Mouse (Mus musculus): ENCODE data around the gene Msn. TPM values are rescaled to one million over a fixed set of nuclear protein-coding genes. Genes with fewer than 3 reads are reported as not detected.

Gene Msn
- polyA plus RNA-seq, 1 experiment from 2014 or later: 100 TPM

DNA sequence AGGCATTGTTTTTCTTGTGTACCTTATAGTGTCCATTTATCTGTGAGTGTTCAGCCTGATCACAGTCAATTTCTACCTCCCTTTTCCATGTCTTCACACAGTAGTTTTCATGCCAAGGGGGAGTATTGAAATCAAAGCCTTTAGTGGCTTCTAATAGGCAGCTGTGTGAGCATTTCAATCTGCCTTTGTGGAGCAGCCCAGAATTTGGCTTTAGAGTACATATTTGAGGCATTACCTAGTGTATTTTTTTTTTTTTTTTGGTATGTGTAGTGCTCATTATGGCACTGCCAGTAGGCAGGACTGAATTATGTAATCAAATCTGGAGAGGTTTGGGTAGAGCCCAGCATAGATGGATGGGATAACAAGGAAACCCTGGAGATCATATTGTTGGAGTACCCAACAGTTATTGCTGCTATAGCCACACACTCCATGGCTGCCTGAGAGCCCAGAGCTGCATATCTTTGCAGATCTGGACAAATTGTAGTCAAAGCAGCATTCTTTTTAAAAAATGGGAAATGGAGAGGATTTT is 17.3 kb downstream of the Msn start:
- no peak overlapping the region for H3K9ac ChIP-seq (ENCODE audit: low read length)
- H3K36me3 ChIP-seq (ENCODE audit: control insufficient read depth, insufficient read depth, low read length): no peaks in the 10 kb centered on the region
- no peak overlapping the region for H3K4me3 ChIP-seq (replicated peaks; ENCODE audit: low read length)
- H3K27ac ChIP-seq (ENCODE audit: low read length): no peak overlapping the region
- no peaks in the 10 kb centered on the region for H3K9me3 ChIP-seq (replicated peaks; ENCODE audit: control insufficient read depth, low read length)
- no peaks in the 10 kb centered on the region for H3K27me3 ChIP-seq (ENCODE audit: control insufficient read depth, insufficient read depth, low read length)
- no peaks in the 10 kb centered on the region for H3K4me1 ChIP-seq (ENCODE audit: control insufficient read depth, insufficient read depth, low read length)
- H3K4me2 ChIP-seq (ENCODE audit: low read depth, low read length): no peak overlapping the region
- ATAC-seq (ENCODE audit: insufficient read depth, low FRiP score): no peak

DNA sequence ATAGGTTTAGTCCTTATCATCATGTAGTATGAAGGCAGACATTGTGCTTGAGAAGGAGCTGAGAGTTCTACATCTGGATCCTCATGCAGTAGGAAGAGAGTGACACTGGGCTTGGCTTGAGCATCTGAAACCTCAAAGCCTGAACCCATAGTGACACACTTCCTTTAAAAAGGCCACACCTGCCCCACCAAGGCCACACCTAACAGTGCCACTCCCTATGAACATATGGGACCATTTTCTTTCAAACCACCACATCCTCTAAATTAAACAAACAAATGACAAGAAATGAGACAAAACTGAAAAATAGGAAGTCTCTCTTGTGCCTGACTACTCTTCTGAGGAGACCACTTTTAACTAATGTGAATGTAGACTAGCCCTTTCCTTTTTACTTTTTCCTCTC is 19.7 kb downstream of the Msn start:
- Histone ChIP-seq H3K27ac (ENCODE audit: low read length) (no peak overlapping the region), H3K4me2 (ENCODE audit: low read depth, low read length) (no peak overlapping the region), H3K4me3 (replicated peaks; ENCODE audit: low read length) (no peak overlapping the region), H3K9me3 (replicated peaks; ENCODE audit: control insufficient read depth, low read length) (no peaks in the 10 kb centered on the region), H3K4me1 (ENCODE audit: control insufficient read depth, insufficient read depth, low read length) (no peaks in the 10 kb centered on the region), H3K9ac (ENCODE audit: low read length) (no peak overlapping the region), H3K36me3 (ENCODE audit: control insufficient read depth, insufficient read depth, low read length) (no peaks in the 10 kb centered on the region), H3K27me3 (ENCODE audit: control insufficient read depth, insufficient read depth, low read length) (no peaks in the 10 kb centered on the region)
- no peak for ATAC-seq (ENCODE audit: insufficient read depth, low FRiP score)

DNA sequence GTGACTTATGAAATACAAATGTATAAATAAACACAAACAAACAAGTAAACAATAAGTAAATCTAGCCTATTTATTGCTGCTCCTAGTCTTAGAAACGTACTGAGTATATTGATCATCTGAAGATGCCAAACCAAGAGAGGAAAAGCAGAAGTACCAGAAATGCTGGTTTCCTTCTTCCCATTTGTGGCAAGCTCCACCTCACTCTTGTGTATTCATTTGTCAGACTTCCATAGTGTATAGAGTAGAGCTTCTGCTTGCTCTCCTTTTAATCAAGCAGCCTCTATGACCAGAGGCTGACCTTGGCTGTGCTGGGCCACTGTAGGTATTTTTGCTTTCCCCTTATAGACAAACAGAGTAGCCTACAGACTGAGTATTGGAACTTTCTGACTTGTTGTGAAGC is 21.5 kb downstream of the Msn start:
- H3K9me3 ChIP-seq (replicated peaks; ENCODE audit: control insufficient read depth, low read length): no peaks in the 10 kb centered on the region
- no peaks in the 10 kb centered on the region for H3K36me3 ChIP-seq (ENCODE audit: control insufficient read depth, insufficient read depth, low read length)
- H3K4me3 ChIP-seq (replicated peaks; ENCODE audit: low read length): no peak overlapping the region
- 79% methylated on average over 1 of the region's 1 CpGs for WGBS
- no peaks in the 10 kb centered on the region for H3K4me1 ChIP-seq (ENCODE audit: control insufficient read depth, insufficient read depth, low read length)
- H3K27ac ChIP-seq (ENCODE audit: low read length): no peak overlapping the region
- H3K9ac ChIP-seq (ENCODE audit: low read length): no peak overlapping the region
- no peak for ATAC-seq (ENCODE audit: insufficient read depth, low FRiP score)
- H3K27me3 ChIP-seq (ENCODE audit: control insufficient read depth, insufficient read depth, low read length): no peaks in the 10 kb centered on the region; the same call in 1 of the 2 replicates
- no peak overlapping the region for H3K4me2 ChIP-seq (ENCODE audit: low read depth, low read length)

DNA sequence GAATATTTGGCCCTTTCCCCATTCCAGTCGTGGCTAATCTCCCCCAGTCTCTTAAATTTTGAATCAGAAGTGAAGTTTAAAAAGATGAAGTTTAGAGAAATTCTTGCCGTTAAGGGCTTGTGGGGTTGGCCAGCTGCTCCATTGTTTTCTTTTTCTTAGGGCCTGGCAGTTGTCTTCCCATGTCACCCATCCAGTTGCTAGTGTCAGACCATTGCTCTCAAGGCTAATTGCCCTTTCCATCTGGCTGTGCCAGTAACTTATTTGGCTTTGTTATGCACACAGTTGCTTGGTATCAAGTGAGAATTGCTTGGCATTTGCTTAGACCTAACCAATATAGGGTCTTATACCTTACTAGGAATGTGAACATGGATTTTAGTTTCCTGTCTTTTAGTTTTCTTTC is 24.2 kb downstream of the Msn start:
- no peaks in the 10 kb centered on the region for H3K4me1 ChIP-seq (ENCODE audit: control insufficient read depth, insufficient read depth, low read length)
- no peaks in the 10 kb centered on the region; the same call in 1 of the 2 replicates for H3K27me3 ChIP-seq (ENCODE audit: control insufficient read depth, insufficient read depth, low read length)
- no peaks in the 10 kb centered on the region for H3K9me3 ChIP-seq (replicated peaks; ENCODE audit: control insufficient read depth, low read length)
- H3K36me3 ChIP-seq (ENCODE audit: control insufficient read depth, insufficient read depth, low read length): no peaks in the 10 kb centered on the region
- no peak overlapping the region for H3K27ac ChIP-seq (ENCODE audit: low read length)
- no peak for ATAC-seq (ENCODE audit: insufficient read depth, low FRiP score)
- H3K4me3 ChIP-seq (replicated peaks; ENCODE audit: low read length): no peak overlapping the region
- no peak overlapping the region for H3K9ac ChIP-seq (ENCODE audit: low read length)
- WGBS: 59% methylated on average over 2 of the region's 2 CpGs
- no peak overlapping the region for H3K4me2 ChIP-seq (ENCODE audit: low read depth, low read length)

DNA sequence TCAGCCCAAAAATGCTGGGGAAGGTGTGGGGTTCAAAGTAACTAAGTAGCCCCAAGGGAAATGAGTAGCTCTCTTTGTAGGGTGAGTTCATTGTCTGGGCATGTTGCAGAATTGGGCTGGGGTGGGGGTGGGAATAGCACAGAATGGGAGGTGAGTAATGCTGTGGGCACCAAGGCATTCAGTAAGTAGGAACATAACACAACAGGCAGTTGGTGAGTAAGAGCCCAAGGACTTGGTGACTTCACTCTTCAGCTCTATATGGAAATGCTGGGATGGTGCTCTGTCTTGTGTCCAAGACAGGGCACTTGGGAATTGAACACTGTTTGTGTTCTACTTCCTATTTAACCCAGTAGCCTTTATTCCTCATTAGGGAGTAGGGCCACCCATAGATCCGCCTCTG is 26.1 kb downstream of the Msn start:
- Histone ChIP-seq H3K27ac (ENCODE audit: low read length) (no peak overlapping the region), H3K4me2 (ENCODE audit: low read depth, low read length) (no peak overlapping the region), H3K4me1 (ENCODE audit: control insufficient read depth, insufficient read depth, low read length) (no peaks in the 10 kb centered on the region), H3K4me3 (replicated peaks; ENCODE audit: low read length) (no peak overlapping the region), H3K27me3 (ENCODE audit: control insufficient read depth, insufficient read depth, low read length) (no peaks in the 10 kb centered on the region; the same call in 1 of the 2 replicates), H3K36me3 (ENCODE audit: control insufficient read depth, insufficient read depth, low read length) (no peaks in the 10 kb centered on the region), H3K9ac (ENCODE audit: low read length) (no peak overlapping the region), H3K9me3 (replicated peaks; ENCODE audit: control insufficient read depth, low read length) (no peaks in the 10 kb centered on the region)
- no peak for ATAC-seq (ENCODE audit: insufficient read depth, low FRiP score)
- WGBS: 90% methylated on average over 1 of the region's 1 CpGs

DNA sequence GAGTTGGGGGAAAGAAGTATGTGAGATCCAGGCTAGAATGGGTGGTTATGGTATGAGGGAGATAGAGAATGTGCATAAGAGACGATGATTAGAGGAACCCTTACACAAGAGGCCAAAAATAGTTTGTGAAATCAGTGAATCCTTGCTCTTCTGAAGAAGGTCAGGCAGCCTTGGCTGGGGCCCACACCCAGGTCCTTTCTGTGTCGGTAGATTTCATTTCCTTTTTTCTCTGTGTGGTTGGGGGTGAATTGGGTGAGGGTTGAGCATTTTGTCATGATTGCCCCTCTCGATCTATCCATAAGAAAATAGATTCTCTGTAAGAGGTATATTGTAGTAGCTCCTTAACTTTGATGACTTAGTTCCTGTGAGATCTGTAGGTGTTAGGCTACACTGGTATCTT is 31.0 kb downstream of the Msn start:
- no peaks in the 10 kb centered on the region for H3K4me1 ChIP-seq (ENCODE audit: control insufficient read depth, insufficient read depth, low read length)
- WGBS: 66% methylated on average over 3 of the region's 3 CpGs
- H3K9me3 ChIP-seq (replicated peaks; ENCODE audit: control insufficient read depth, low read length): no peaks in the 10 kb centered on the region
- no peak overlapping the region for H3K27ac ChIP-seq (ENCODE audit: low read length)
- H3K9ac ChIP-seq (ENCODE audit: low read length): no peak overlapping the region
- no peak overlapping the region for H3K4me3 ChIP-seq (replicated peaks; ENCODE audit: low read length)
- ATAC-seq (ENCODE audit: insufficient read depth, low FRiP score): no peak
- H3K36me3 ChIP-seq (ENCODE audit: control insufficient read depth, insufficient read depth, low read length): no peaks in the 10 kb centered on the region
- no peaks in the 10 kb centered on the region; the same call in 1 of the 2 replicates for H3K27me3 ChIP-seq (ENCODE audit: control insufficient read depth, insufficient read depth, low read length)
- H3K4me2 ChIP-seq (ENCODE audit: low read depth, low read length): no peak overlapping the region

DNA sequence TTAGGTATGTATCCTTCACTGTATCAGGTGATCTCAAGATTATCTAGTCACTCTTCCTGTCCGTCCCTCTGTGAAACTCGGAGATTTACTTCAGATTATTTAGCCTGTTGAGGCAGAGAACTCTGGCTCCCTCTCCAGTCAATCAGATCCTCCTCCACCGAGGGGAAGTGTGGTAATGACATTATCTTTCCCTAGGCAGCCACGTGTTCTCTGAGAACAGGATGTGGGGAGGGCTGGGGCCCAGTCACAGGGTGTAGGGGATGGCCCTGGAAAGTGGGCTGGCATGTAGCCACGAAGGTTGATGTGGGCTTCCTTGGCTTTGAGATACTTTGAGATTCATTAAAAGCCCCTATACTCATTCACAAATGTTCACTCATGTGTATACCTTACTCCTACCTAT is 34.3 kb downstream of the Msn start:
- Histone ChIP-seq H3K4me2 (ENCODE audit: low read depth, low read length) (no peak overlapping the region), H3K4me3 (replicated peaks; ENCODE audit: low read length) (no peak overlapping the region), H3K9me3 (replicated peaks; ENCODE audit: control insufficient read depth, low read length) (no peaks in the 10 kb centered on the region), H3K27me3 (ENCODE audit: control insufficient read depth, insufficient read depth, low read length) (no peaks in the 10 kb centered on the region), H3K9ac (ENCODE audit: low read length) (no peak overlapping the region), H3K4me1 (ENCODE audit: control insufficient read depth, insufficient read depth, low read length) (no peaks in the 10 kb centered on the region), H3K27ac (ENCODE audit: low read length) (peak overlapping the region; percentile 13; the same call in 1 of the 2 replicates), H3K36me3 (ENCODE audit: control insufficient read depth, insufficient read depth, low read length) (no peaks in the 10 kb centered on the region)
- 39% methylated on average over 5 of the region's 5 CpGs for WGBS
- peak; percentile 75; the same call in 1 of the 2 replicates for ATAC-seq (ENCODE audit: insufficient read depth, low FRiP score)

DNA sequence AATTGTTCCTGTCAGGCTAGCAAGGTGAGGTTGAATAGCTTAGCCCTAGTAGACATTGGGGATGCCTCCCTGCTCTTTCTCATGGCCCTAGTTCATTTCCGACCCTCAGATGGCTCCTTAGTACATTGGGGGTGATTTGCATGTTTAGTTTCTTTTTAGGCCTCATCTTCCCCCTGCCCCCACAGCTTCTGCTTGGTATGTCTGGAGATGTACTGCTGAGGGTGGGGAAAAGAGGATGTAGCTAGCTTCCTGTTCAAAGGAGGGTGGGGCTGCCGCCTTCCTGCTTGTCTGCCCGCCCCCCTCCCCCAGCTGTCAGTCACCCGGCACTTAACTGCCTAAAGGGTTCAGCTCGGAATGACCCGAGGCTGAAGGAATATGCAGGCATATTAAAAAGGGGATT is 34.8 kb downstream of the Msn start:
- peak overlapping the region; percentile 13; the same call in 1 of the 2 replicates for H3K27ac ChIP-seq (ENCODE audit: low read length)

DNA sequence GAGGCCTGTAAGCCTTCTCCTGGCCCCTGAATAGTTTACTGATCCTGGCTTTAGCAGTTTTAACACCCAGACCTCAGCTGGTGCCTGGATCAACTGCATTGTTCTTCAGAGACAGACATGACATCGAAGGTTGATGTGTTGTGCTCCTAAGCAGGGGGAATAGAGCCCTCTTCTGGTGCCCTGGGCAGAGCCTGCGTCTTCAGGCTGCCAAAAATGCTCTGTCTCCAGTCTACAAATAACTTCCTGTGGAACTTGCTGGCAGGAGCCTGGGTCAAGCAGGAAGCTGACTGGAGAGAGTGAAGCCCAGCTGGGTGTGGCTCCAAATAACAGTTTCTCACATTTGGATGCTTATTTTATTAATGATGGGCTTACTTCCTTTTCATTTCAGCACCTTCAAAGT is 37.4 kb downstream of the Msn start:
- Histone ChIP-seq H3K36me3 (ENCODE audit: control insufficient read depth, insufficient read depth, low read length) (no peaks in the 10 kb centered on the region), H3K4me3 (replicated peaks; ENCODE audit: low read length) (no peak overlapping the region), H3K4me1 (ENCODE audit: control insufficient read depth, insufficient read depth, low read length) (0 out of 2 replicates have a peak, but pooled peaks cover 2% of the 10 kb centered on the region), H3K27ac (ENCODE audit: low read length) (no peak overlapping the region), H3K4me2 (ENCODE audit: low read depth, low read length) (no peak overlapping the region), H3K9me3 (replicated peaks; ENCODE audit: control insufficient read depth, low read length) (no peaks in the 10 kb centered on the region), H3K9ac (ENCODE audit: low read length) (no peak overlapping the region), H3K27me3 (ENCODE audit: control insufficient read depth, insufficient read depth, low read length) (no peaks in the 10 kb centered on the region)
- 43% methylated on average over 2 of the region's 2 CpGs for WGBS
- ATAC-seq (ENCODE audit: insufficient read depth, low FRiP score): no peak

More for the DNA sequence above, 34.8 kb downstream of the Msn start:
- 0 out of 2 replicates have a peak, but pooled peaks cover 2% of the 10 kb centered on the region for H3K4me1 ChIP-seq (ENCODE audit: control insufficient read depth, insufficient read depth, low read length)
- no peaks in the 10 kb centered on the region for H3K27me3 ChIP-seq (ENCODE audit: control insufficient read depth, insufficient read depth, low read length)
- H3K36me3 ChIP-seq (ENCODE audit: control insufficient read depth, insufficient read depth, low read length): no peaks in the 10 kb centered on the region
- H3K9me3 ChIP-seq (replicated peaks; ENCODE audit: control insufficient read depth, low read length): no peaks in the 10 kb centered on the region
- ATAC-seq (ENCODE audit: insufficient read depth, low FRiP score): no peak
- H3K4me3 ChIP-seq (replicated peaks; ENCODE audit: low read length): no peak overlapping the region
- H3K9ac ChIP-seq (ENCODE audit: low read length): no peak overlapping the region
- 62% methylated on average over 6 of the region's 6 CpGs for WGBS
- no peak overlapping the region for H3K4me2 ChIP-seq (ENCODE audit: low read depth, low read length)

Measured in stomach, embryonic 16.5 days (tissue).